Mouse (Mus musculus) G1E (cell line): ENCODE results near the gene Rnf24.

ENCODE experiments used
- CTCF ChIP-seq: IDR thresholded peaks from 2 replicates; pipeline ENCODE4 v1.5.1; 2012; ENCODE audit warnings: low read depth, low read length, inconsistent platforms, mixed read lengths
- GATA1 ChIP-seq: IDR thresholded peaks from 2 replicates; pipeline ENCODE4 v1.6.1; 2012; ENCODE audit warnings: borderline replicate concordance, low read length, inconsistent platforms, mixed read lengths
- GATA2 ChIP-seq: IDR thresholded peaks from 2 replicates; pipeline ENCODE4 v1.6.1; 2012; ENCODE audit warnings: low read depth, low read length, inconsistent platforms, borderline replicate concordance
- TAL1 ChIP-seq: conservative IDR thresholded peaks from 2 replicates; pipeline ENCODE4 v1.6.1; 2012; ENCODE audit warnings: low read depth, low read length, inconsistent platforms, mixed read lengths

GRCm38 (mm10) chr2:131371811-131372210 is 19.1 kb upstream of the Rnf24 start:
- TF ChIP-seq CTCF (no peak), TAL1 (no peak), GATA1 (no peak), GATA2 (no peak)
